Mouse (Mus musculus) layer of hippocampus, postnatal 10 days (tissue): ENCODE data around the gene Cass4. TPM values are rescaled to one million over a fixed set of nuclear protein-coding genes. Genes with fewer than 3 reads are reported as not detected.

ENCODE experiments used
- DNase-seq, 2 experiments: peaks; one replicate each; pipeline ENCODE4 v3.0.0; 2021; ENCODE audit warnings: low spot score in 2 of 2
- total RNA-seq, 2 experiments: library from RNA; stranded (reverse); gene quantifications; 2 replicates each; pipeline ENCODE4 v1.2.3; 2021

The Cass4 gene
- total RNA-seq, 2 experiments from 2014 or later = 0.41 to 0.47 TPM

- DNase-seq = no peak
Observed at GRCm38 (mm10) chr2:172384715-172385114, 8.9 kb upstream of the Cass4 start.

- no peak for DNase-seq
Observed at GRCm38 (mm10) chr2:172390341-172390740, 3.3 kb upstream of the Cass4 start.

- DNase-seq = peak in 1 of 2 experiments; percentile 27
Observed at GRCm38 (mm10) chr2:172392041-172392521, 1.5 kb upstream of the Cass4 start.

GRCm38 (mm10) chr2:172394052-172394392 lies 428 bp downstream of the Cass4 start:
- no peak for DNase-seq

- DNase-seq = no peak
Observed at GRCm38 (mm10) chr2:172394671-172395070, 1.1 kb downstream of the Cass4 start.

- DNase-seq = no peak
Observed at GRCm38 (mm10) chr2:172395961-172396360, 2.4 kb downstream of the Cass4 start.

GRCm38 (mm10) chr2:172399901-172400300 lies 6.3 kb downstream of the Cass4 start:
- DNase-seq = no peak

GRCm38 (mm10) chr2:172401116-172401825 lies 7.7 kb downstream of the Cass4 start:
- DNase-seq = no peak

- no peak for DNase-seq
Observed at GRCm38 (mm10) chr2:172404239-172404638, 10.6 kb downstream of the Cass4 start.

- no peak for DNase-seq
Observed at GRCm38 (mm10) chr2:172405011-172405410, 11.4 kb downstream of the Cass4 start.

- DNase-seq = no peak
Observed at GRCm38 (mm10) chr2:172406173-172406572, 12.6 kb downstream of the Cass4 start.

- no peak for DNase-seq
Observed at GRCm38 (mm10) chr2:172407499-172407898, 13.9 kb downstream of the Cass4 start.

GRCm38 (mm10) chr2:172410686-172411085 lies 17.1 kb downstream of the Cass4 start:
- no peak for DNase-seq

GRCm38 (mm10) chr2:172411091-172411490 lies 17.5 kb downstream of the Cass4 start:
- DNase-seq = no peak

GRCm38 (mm10) chr2:172412454-172412853 lies 18.9 kb downstream of the Cass4 start:
- DNase-seq = no peak

GRCm38 (mm10) chr2:172413273-172413672 lies 19.7 kb downstream of the Cass4 start:
- DNase-seq = no peak

- DNase-seq = no peak
Observed at GRCm38 (mm10) chr2:172413894-172414293, 20.3 kb downstream of the Cass4 start.

- no peak for DNase-seq
Observed at GRCm38 (mm10) chr2:172416218-172416617, 22.6 kb downstream of the Cass4 start.

GRCm38 (mm10) chr2:172416876-172417275 lies 23.3 kb downstream of the Cass4 start:
- no peak for DNase-seq

- no peak for DNase-seq
Observed at GRCm38 (mm10) chr2:172418208-172418607, 24.6 kb downstream of the Cass4 start.

GRCm38 (mm10) chr2:172430609-172431008 lies 37.0 kb downstream of the Cass4 start:
- DNase-seq = no peak

GRCm38 (mm10) chr2:172433746-172434145 lies 40.2 kb downstream of the Cass4 start:
- no peak for DNase-seq

GRCm38 (mm10) chr2:172437371-172437952 lies 43.9 kb downstream of the Cass4 start:
- no peak for DNase-seq
